Mouse (Mus musculus) WW6 (cell line): Measurements from ENCODE around the gene Habp4.

Experiments
- DNase-seq: peaks from one replicate; pipeline ENCODE4 v3.0.0-alpha.2; 2013; ENCODE audit warnings: low read depth, low spot score

Gene Habp4

GRCm38 (mm10) chr13:64235777-64236176 is 74.2 kb downstream of the Habp4 start:
- no peak for DNase-seq
